Mouse (Mus musculus): Measurements from ENCODE around the gene Vash1. TPM values are rescaled to one million over a fixed set of nuclear protein-coding genes. Genes with fewer than 3 reads are reported as not detected.

Gene Vash1
- polyA plus RNA-seq, 1 experiment from 2014 or later = 6.8 TPM

DNA sequence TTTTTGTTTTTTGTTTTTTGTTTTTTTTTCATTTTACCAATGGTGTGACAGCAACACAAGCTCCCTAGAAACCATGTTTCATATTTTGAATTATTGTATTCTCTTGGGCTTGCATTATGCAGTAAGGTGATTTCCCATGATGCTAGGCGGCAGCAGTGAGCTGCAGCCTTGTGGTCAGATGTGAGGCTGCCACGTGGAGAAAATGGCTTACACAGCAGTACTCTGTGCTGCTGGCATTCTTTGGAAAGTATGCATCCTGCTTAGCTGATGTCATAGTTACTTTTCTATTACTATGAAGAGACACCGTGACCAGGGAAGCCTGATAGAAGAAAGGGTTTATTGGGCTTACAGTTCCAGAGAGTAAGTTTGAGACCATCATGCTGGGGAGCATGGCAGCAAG, 30.0 kb upstream of the Vash1 start:
- Histone ChIP-seq H3K9ac (ENCODE audit: low read length) (no peak overlapping the region), H3K4me3 (replicated peaks; ENCODE audit: low read length) (no peak overlapping the region), H3K4me2 (ENCODE audit: low read depth, low read length) (no peak overlapping the region), H3K27me3 (ENCODE audit: control insufficient read depth, insufficient read depth, low read length) (no peaks in the 10 kb centered on the region), H3K27ac (ENCODE audit: low read length) (no peak overlapping the region), H3K4me1 (ENCODE audit: control insufficient read depth, insufficient read depth, low read length) (peaks cover 11% of the 10 kb centered on the region; the same call in 1 of the 2 replicates), H3K9me3 (replicated peaks; ENCODE audit: control insufficient read depth, low read length) (no peaks in the 10 kb centered on the region), H3K36me3 (ENCODE audit: control insufficient read depth, insufficient read depth, low read length) (no peaks in the 10 kb centered on the region)
- no peak for ATAC-seq (ENCODE audit: insufficient read depth, low FRiP score)
- WGBS = 65% methylated on average over 3 of the region's 3 CpGs

DNA sequence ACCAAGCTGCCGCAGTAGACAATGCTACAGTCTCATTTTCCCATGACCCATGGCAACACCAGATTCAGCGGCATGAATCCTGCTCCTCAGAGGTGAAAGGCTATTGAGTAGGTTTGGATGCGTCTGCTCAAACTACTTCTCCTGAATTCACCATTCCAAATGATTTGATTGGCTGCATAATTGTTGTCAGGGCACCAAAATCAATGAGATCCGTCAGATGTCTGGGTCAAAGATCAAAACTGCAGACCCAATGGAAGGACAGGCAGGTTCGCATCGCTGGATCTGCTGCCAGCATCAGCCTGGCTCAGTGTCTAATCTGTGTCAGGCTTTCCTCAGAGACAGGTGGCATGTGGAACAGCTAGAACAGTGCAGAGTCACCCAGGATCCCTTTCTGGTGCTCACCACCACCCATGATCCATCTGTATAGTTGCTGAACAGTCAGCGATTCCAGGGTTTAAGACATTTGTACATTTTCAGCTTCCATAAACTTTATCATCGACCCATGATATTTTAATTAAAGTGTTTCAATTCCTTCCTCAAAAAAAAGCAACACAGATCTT, 27.1 kb upstream of the Vash1 start:
- Histone ChIP-seq H3K4me1 (ENCODE audit: control insufficient read depth, insufficient read depth, low read length) (peaks cover 8% of the 10 kb centered on the region; the same call in 1 of the 2 replicates), H3K4me2 (ENCODE audit: low read depth, low read length) (no peak overlapping the region), H3K9ac (ENCODE audit: low read length) (no peak overlapping the region), H3K36me3 (ENCODE audit: control insufficient read depth, insufficient read depth, low read length) (no peaks in the 10 kb centered on the region), H3K27me3 (ENCODE audit: control insufficient read depth, insufficient read depth, low read length) (no peaks in the 10 kb centered on the region), H3K9me3 (replicated peaks; ENCODE audit: control insufficient read depth, low read length) (no peaks in the 10 kb centered on the region), H3K4me3 (replicated peaks; ENCODE audit: low read length) (no peak overlapping the region), H3K27ac (ENCODE audit: low read length) (no peak overlapping the region)
- no peak for ATAC-seq (ENCODE audit: insufficient read depth, low FRiP score)
- 90% methylated on average over 8 of the region's 8 CpGs for WGBS

GRCm38 (mm10) chr12:86652570-86653041, 25.9 kb upstream of the Vash1 start:
- 35% methylated on average over 4 of the region's 4 CpGs for WGBS
- Histone ChIP-seq H3K4me2 (ENCODE audit: low read depth, low read length) (no peak overlapping the region), H3K4me3 (replicated peaks; ENCODE audit: low read length) (no peak overlapping the region), H3K4me1 (ENCODE audit: control insufficient read depth, insufficient read depth, low read length) (0 out of 2 replicates have a peak, but pooled peaks cover 3% of the 10 kb centered on the region), H3K9ac (ENCODE audit: low read length) (no peak overlapping the region), H3K27me3 (ENCODE audit: control insufficient read depth, insufficient read depth, low read length) (no peaks in the 10 kb centered on the region), H3K36me3 (ENCODE audit: control insufficient read depth, insufficient read depth, low read length) (no peaks in the 10 kb centered on the region), H3K27ac (ENCODE audit: low read length) (peak overlapping the region; percentile 62; the same call in 1 of the 2 replicates), H3K9me3 (replicated peaks; ENCODE audit: control insufficient read depth, low read length) (no peaks in the 10 kb centered on the region)
- ATAC-seq (ENCODE audit: insufficient read depth, low FRiP score) = peak; percentile 82

GRCm38 (mm10) chr12:86659447-86659968, 19.0 kb upstream of the Vash1 start:
- no peaks in the 10 kb centered on the region for H3K9me3 ChIP-seq (replicated peaks; ENCODE audit: control insufficient read depth, low read length)
- H3K27ac ChIP-seq (ENCODE audit: low read length) = peak overlapping the region; percentile 19; the same call in 1 of the 2 replicates
- no peaks in the 10 kb centered on the region for H3K36me3 ChIP-seq (ENCODE audit: control insufficient read depth, insufficient read depth, low read length)
- WGBS = 27% methylated on average over 6 of the region's 6 CpGs
- ATAC-seq (ENCODE audit: insufficient read depth, low FRiP score) = no peak
- H3K4me2 ChIP-seq (ENCODE audit: low read depth, low read length) = no peak overlapping the region
- no peak overlapping the region for H3K9ac ChIP-seq (ENCODE audit: low read length)
- H3K4me3 ChIP-seq (replicated peaks; ENCODE audit: low read length) = no peak overlapping the region
- no peaks in the 10 kb centered on the region for H3K4me1 ChIP-seq (ENCODE audit: control insufficient read depth, insufficient read depth, low read length)
- no peaks in the 10 kb centered on the region for H3K27me3 ChIP-seq (ENCODE audit: control insufficient read depth, insufficient read depth, low read length)

DNA sequence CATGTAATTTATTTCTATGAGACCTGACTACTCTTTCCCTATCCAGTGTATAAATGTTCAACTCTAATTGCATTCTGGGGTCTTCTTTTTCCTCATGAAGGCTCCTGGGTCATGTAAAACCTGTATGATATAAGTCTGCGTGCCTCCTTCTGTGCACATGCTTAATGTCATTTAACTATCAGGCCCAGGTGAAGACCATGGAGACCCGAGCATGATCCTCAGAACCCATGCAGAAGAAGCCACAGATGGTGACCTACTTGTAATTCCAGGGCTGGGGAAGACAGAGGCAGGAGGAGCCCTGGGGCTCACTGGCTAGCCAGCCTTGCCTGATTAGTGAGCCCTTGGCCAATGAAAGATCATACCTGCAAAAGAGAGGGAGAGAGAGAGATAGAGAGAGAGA, 18.0 kb upstream of the Vash1 start:
- Histone ChIP-seq H3K4me3 (replicated peaks; ENCODE audit: low read length) (no peak overlapping the region), H3K27me3 (ENCODE audit: control insufficient read depth, insufficient read depth, low read length) (no peaks in the 10 kb centered on the region), H3K9ac (ENCODE audit: low read length) (no peak overlapping the region), H3K9me3 (replicated peaks; ENCODE audit: control insufficient read depth, low read length) (no peaks in the 10 kb centered on the region), H3K36me3 (ENCODE audit: control insufficient read depth, insufficient read depth, low read length) (no peaks in the 10 kb centered on the region), H3K4me2 (ENCODE audit: low read depth, low read length) (no peak overlapping the region), H3K4me1 (ENCODE audit: control insufficient read depth, insufficient read depth, low read length) (no peaks in the 10 kb centered on the region), H3K27ac (ENCODE audit: low read length) (no peak overlapping the region)
- ATAC-seq (ENCODE audit: insufficient read depth, low FRiP score) = no peak
- WGBS = 74% methylated on average over 2 of the region's 2 CpGs

GRCm38 (mm10) chr12:86665656-86666055, 12.8 kb upstream of the Vash1 start:
- H3K4me2 ChIP-seq (ENCODE audit: low read depth, low read length) = no peak overlapping the region
- H3K4me3 ChIP-seq (replicated peaks; ENCODE audit: low read length) = no peak overlapping the region
- H3K27me3 ChIP-seq (ENCODE audit: control insufficient read depth, insufficient read depth, low read length) = no peaks in the 10 kb centered on the region
- H3K36me3 ChIP-seq (ENCODE audit: control insufficient read depth, insufficient read depth, low read length) = no peaks in the 10 kb centered on the region
- no peaks in the 10 kb centered on the region for H3K9me3 ChIP-seq (replicated peaks; ENCODE audit: control insufficient read depth, low read length)
- H3K9ac ChIP-seq (ENCODE audit: low read length) = no peak overlapping the region
- H3K27ac ChIP-seq (ENCODE audit: low read length) = no peak overlapping the region
- WGBS = 54% methylated on average over 3 of the region's 3 CpGs
- no peaks in the 10 kb centered on the region for H3K4me1 ChIP-seq (ENCODE audit: control insufficient read depth, insufficient read depth, low read length)
- no peak for ATAC-seq (ENCODE audit: insufficient read depth, low FRiP score)

DNA sequence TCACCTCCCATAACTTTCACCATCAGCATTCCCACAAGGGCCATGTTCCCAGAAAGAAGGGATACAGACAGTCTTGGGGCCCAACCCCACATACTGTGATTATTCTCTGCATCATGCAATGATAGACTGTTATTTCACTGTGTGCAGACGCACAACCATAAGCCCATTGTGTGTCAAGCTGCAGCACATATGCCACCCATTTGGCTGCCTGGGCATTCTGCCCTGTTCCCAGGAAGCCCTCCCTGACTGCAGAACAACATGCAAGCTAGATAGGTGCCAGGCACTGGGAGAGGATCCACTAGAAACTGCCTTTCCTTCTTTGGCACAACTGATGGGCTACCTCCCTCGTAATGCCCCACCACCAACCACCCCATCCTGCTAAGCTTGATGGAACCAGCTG, 10.1 kb upstream of the Vash1 start:
- ATAC-seq (ENCODE audit: insufficient read depth, low FRiP score) = no peak
- no peaks in the 10 kb centered on the region for H3K4me1 ChIP-seq (ENCODE audit: control insufficient read depth, insufficient read depth, low read length)
- H3K4me3 ChIP-seq (replicated peaks; ENCODE audit: low read length) = no peak overlapping the region
- H3K9me3 ChIP-seq (replicated peaks; ENCODE audit: control insufficient read depth, low read length) = no peaks in the 10 kb centered on the region
- H3K9ac ChIP-seq (ENCODE audit: low read length) = no peak overlapping the region
- WGBS = 96% methylated on average over 2 of the region's 2 CpGs
- H3K27me3 ChIP-seq (ENCODE audit: control insufficient read depth, insufficient read depth, low read length) = no peaks in the 10 kb centered on the region
- H3K36me3 ChIP-seq (ENCODE audit: control insufficient read depth, insufficient read depth, low read length) = no peaks in the 10 kb centered on the region
- H3K4me2 ChIP-seq (ENCODE audit: low read depth, low read length) = no peak overlapping the region
- H3K27ac ChIP-seq (ENCODE audit: low read length) = no peak overlapping the region

- H3K9me3 ChIP-seq (replicated peaks; ENCODE audit: control insufficient read depth, low read length) = no peaks in the 10 kb centered on the region
- no peak overlapping the region for H3K9ac ChIP-seq (ENCODE audit: low read length)
- H3K4me1 ChIP-seq (ENCODE audit: control insufficient read depth, insufficient read depth, low read length) = no peaks in the 10 kb centered on the region
- no peaks in the 10 kb centered on the region for H3K36me3 ChIP-seq (ENCODE audit: control insufficient read depth, insufficient read depth, low read length)
- H3K27ac ChIP-seq (ENCODE audit: low read length) = no peak overlapping the region
- ATAC-seq (ENCODE audit: insufficient read depth, low FRiP score) = no peak
- no peak overlapping the region for H3K4me3 ChIP-seq (replicated peaks; ENCODE audit: low read length)
- H3K4me2 ChIP-seq (ENCODE audit: low read depth, low read length) = no peak overlapping the region
- H3K27me3 ChIP-seq (ENCODE audit: control insufficient read depth, insufficient read depth, low read length) = no peaks in the 10 kb centered on the region
- 76% methylated on average over 4 of the region's 4 CpGs for WGBS
Observed at GRCm38 (mm10) chr12:86672105-86672504, 6.4 kb upstream of the Vash1 start.

- 64% methylated on average over 5 of the region's 5 CpGs for WGBS
- Histone ChIP-seq H3K9ac (ENCODE audit: low read length) (no peak overlapping the region), H3K36me3 (ENCODE audit: control insufficient read depth, insufficient read depth, low read length) (no peaks in the 10 kb centered on the region), H3K4me3 (replicated peaks; ENCODE audit: low read length) (no peak overlapping the region), H3K27me3 (ENCODE audit: control insufficient read depth, insufficient read depth, low read length) (no peaks in the 10 kb centered on the region), H3K4me2 (ENCODE audit: low read depth, low read length) (no peak overlapping the region), H3K4me1 (ENCODE audit: control insufficient read depth, insufficient read depth, low read length) (no peaks in the 10 kb centered on the region), H3K27ac (ENCODE audit: low read length) (no peak overlapping the region), H3K9me3 (replicated peaks; ENCODE audit: control insufficient read depth, low read length) (no peaks in the 10 kb centered on the region)
- ATAC-seq (ENCODE audit: insufficient read depth, low FRiP score) = no peak
Observed at GRCm38 (mm10) chr12:86672507-86672906, 6.0 kb upstream of the Vash1 start.
